Mouse (Mus musculus) right cerebral cortex, postnatal 25 days (tissue): ENCODE results near the gene Stard3nl.
A peak's percentile ranks its signal among the peaks of the same experiment; 100 is the strongest.
"Not testable (repeated sequence)": the region's sequence is repeated elsewhere in the genome, so short reads cannot be mapped to it uniquely, and the experiment has no call there.

Experiments
- DNase-seq: peaks from one replicate; pipeline ENCODE4 v3.0.0; 2022

Stard3nl gene

GRCm38 (mm10) chr13:19381112-19381828 is 14.3 kb downstream of the Stard3nl start:
- DNase-seq, result no peak

- no peak for DNase-seq
These were observed 16.3 kb downstream of the Stard3nl start for GRCm38 (mm10) chr13:19379313-19379712.

- DNase-seq, result no peak
These were observed 23.4 kb downstream of the Stard3nl start for GRCm38 (mm10) chr13:19372133-19372729.

- DNase-seq, result no peak
These were observed 26.8 kb downstream of the Stard3nl start for GRCm38 (mm10) chr13:19368817-19369216.

- no peak for DNase-seq
These were observed 28.1 kb downstream of the Stard3nl start for GRCm38 (mm10) chr13:19367536-19367935.

GRCm38 (mm10) chr13:19366866-19367265 is 28.7 kb downstream of the Stard3nl start:
- no peak for DNase-seq

- peak; percentile 35 for DNase-seq
These were observed 30.0 kb downstream of the Stard3nl start for GRCm38 (mm10) chr13:19365596-19365995.

GRCm38 (mm10) chr13:19364245-19364772 is 31.3 kb downstream of the Stard3nl start:
- DNase-seq, result no peak

GRCm38 (mm10) chr13:19362358-19362757 is 33.2 kb downstream of the Stard3nl start:
- no peak for DNase-seq

- no peak for DNase-seq
These were observed 37.6 kb downstream of the Stard3nl start for GRCm38 (mm10) chr13:19358027-19358426.

- DNase-seq, result no peak
These were observed 38.3 kb downstream of the Stard3nl start for GRCm38 (mm10) chr13:19357301-19357700.

- DNase-seq, result no peak
These were observed 38.9 kb downstream of the Stard3nl start for GRCm38 (mm10) chr13:19356720-19357119.

GRCm38 (mm10) chr13:19356120-19356519 is 39.5 kb downstream of the Stard3nl start:
- DNase-seq, result no peak

GRCm38 (mm10) chr13:19352795-19353194 is 42.8 kb downstream of the Stard3nl start:
- DNase-seq, result no peak

- DNase-seq, result not testable (repeated sequence)
These were observed 55.2 kb downstream of the Stard3nl start for GRCm38 (mm10) chr13:19340356-19340755.

- DNase-seq, result not testable (repeated sequence)
These were observed 59.3 kb downstream of the Stard3nl start for GRCm38 (mm10) chr13:19336310-19336709.
